23 mouse cellular contexts compared by ENCODE assay signal in genomic region chr14:26465898-26466297, GRCm38 (mm10).
"Had no signal": no experiment of that assay in that cellular context is flagged by ENCODE, and none has a peak within 500 bp of the region (broad histone marks: within the 10 kb centered on the region; RNA-seq: fewer than 3 reads in every experiment).

No protein-coding gene starts in this region.

- H3K4me2 ChIP-seq: liver, embryonic 13.5 days; liver, embryonic 15.5 days; lung, embryonic 15.5 days; midbrain, embryonic 12.5 days; neural tube, embryonic 13.5 days; neural tube, embryonic 15.5 days; stomach, embryonic 15.5 days had no signal

- H3K9me3 ChIP-seq: liver, embryonic 13.5 days; liver, embryonic 15.5 days; lung, embryonic 15.5 days; midbrain, embryonic 10.5 days; midbrain, embryonic 12.5 days; neural tube, embryonic 13.5 days; neural tube, embryonic 15.5 days; stomach, embryonic 15.5 days had no signal

- DNase-seq: liver, embryonic 13.5 days; liver, postnatal 0 days; lung, adult 2 months; lung, postnatal 14 days; lung, postnatal 36 days; retina, postnatal 1 day; right cerebral cortex, adult 18-20 months; right cerebral cortex, postnatal 25 days; right cerebral cortex, postnatal 4 days; thymus, postnatal 14 days; thymus, postnatal 36 days had no signal

- ATAC-seq: liver, postnatal 0 days; lung, postnatal 0 days; midbrain, embryonic 16.5 days had no signal

- H3K4me1 ChIP-seq: liver, embryonic 15.5 days; lung, embryonic 15.5 days; midbrain, embryonic 10.5 days; midbrain, embryonic 12.5 days; neural tube, embryonic 13.5 days; neural tube, embryonic 15.5 days; stomach, embryonic 15.5 days had no signal

- H3K9ac ChIP-seq: liver, embryonic 13.5 days; liver, embryonic 15.5 days; liver, postnatal 0 days; lung, embryonic 15.5 days; midbrain, embryonic 12.5 days; neural tube, embryonic 13.5 days; neural tube, embryonic 15.5 days; stomach, embryonic 15.5 days had no signal

- H3K27me3 ChIP-seq: liver, embryonic 13.5 days; liver, embryonic 15.5 days; lung, embryonic 15.5 days; midbrain, embryonic 12.5 days; neural tube, embryonic 13.5 days; neural tube, embryonic 15.5 days; stomach, embryonic 15.5 days had no signal

- H3K27ac ChIP-seq: liver, embryonic 13.5 days; liver, embryonic 15.5 days; lung, embryonic 15.5 days; macrophage; midbrain, embryonic 10.5 days; midbrain, embryonic 12.5 days; neural tube, embryonic 13.5 days; neural tube, embryonic 15.5 days; stomach, embryonic 15.5 days; stomach, postnatal 0 days had no signal

- H3K4me3 ChIP-seq: liver, embryonic 13.5 days; liver, embryonic 15.5 days; lung, embryonic 15.5 days; midbrain, embryonic 10.5 days; midbrain, embryonic 12.5 days; myocyte; neural tube, embryonic 13.5 days; neural tube, embryonic 15.5 days; stomach, embryonic 15.5 days had no signal
